Mouse (Mus musculus) lung, adult 2 months (tissue): ENCODE measurements around the gene Calhm5.

Source experiments
- CTCF ChIP-seq: fragments of 200-500 bp; IDR thresholded peaks from 2 replicates; pipeline ENCODE4 v1.5.1; 2011; ENCODE audit warnings: mild to moderate bottlenecking, low read length, control low read depth; ENCODE audit not compliant: insufficient read depth
- POLR2A ChIP-seq: fragments of 200-500 bp; IDR thresholded peaks from 2 replicates; pipeline ENCODE4 v1.6.1; 2011; ENCODE audit warnings: low read depth, mild to moderate bottlenecking, control low read depth, low read length, borderline replicate concordance; ENCODE audit errors: extremely low read depth

GRCm38 (mm10) chr10:34127392-34128378 lies 31.4 kb upstream of the Calhm5 start, which contains the start of gene Calhm6:
- TF ChIP-seq POLR2A (no peak), CTCF (no peak)
